Mouse (Mus musculus): ENCODE data around the gene Egln2.

GRCm38 (mm10) chr7:27179217-27179918 lies 12.8 kb upstream of the Egln2 start:
- no peak for TF ChIP-seq CTCF (conservative IDR thresholded peaks at IDR 0.05; ENCODE audit: low read length)
- TF ChIP-seq NANOG (IDR thresholded peaks at IDR 0.05; ENCODE audit: borderline replicate concordance, low read length) = no peak

Measured in E14TG2a.4 (cell line).